Mouse (Mus musculus) liver, embryonic 14.5 days (tissue): Measurements from ENCODE around the gene Ubtd2.

Source experiments
- CTCF ChIP-seq: IDR thresholded peaks from 2 replicates; pipeline ENCODE4 v1.5.1; 2016; ENCODE audit warnings: antibody characterized with exemption, low read depth, control low read depth
- EP300 ChIP-seq: IDR thresholded peaks from 2 replicates; pipeline ENCODE4 v1.6.1; 2016; ENCODE audit warnings: antibody characterized with exemption, low read depth

DNA sequence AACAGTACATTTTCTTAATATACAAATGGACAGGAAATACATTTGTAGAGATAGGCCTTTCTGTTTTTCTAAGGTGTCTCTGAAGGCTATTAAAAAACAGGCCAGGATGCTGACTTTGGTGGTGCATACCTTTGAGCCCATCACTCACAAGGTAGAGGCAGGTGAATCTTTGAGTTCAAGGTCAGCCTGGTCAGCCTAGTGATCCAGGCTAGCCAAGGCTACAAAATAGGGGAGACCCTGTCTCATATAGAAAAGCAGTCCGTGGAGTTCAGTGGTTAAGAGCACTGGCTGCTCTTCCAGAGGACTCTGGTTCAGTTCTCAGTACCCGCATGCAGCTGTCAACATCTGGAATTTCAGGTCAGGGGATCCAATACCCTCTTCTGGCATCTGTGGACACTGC, 48.5 kb downstream of the Ubtd2 start:
- no peak for TF ChIP-seq CTCF
- TF ChIP-seq EP300: no peak
